Mouse (Mus musculus): ENCODE measurements around the gene Gphb5.
"Not testable (repeated sequence)": the region's sequence is repeated elsewhere in the genome, so short reads cannot be mapped to it uniquely, and the experiment has no call there.

The Gphb5 gene

DNA sequence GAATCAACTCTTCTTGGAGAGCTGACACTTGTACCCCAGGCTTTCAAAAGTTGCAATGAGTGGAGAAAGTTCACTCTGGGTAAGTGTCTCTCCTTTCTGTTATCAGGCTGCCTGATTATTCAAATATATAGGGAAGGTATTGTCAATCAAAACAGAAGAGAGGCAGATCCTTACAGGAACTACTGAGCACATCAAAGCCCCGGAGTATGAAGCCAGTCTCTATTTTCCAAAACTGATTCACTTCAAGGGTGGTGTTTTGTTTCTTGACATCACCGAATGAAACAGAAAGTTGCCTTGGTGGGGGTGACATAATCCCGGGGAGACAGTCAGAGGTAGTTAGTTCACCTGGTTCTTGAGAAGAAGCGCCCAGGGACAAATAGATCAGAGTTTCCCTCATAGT is at the start of gene Gphb5:
Gene Gphb5 (minus strand): TSS at position 101 of the 400 bp plus-strand sequence.
- DNase-seq (ENCODE audit: low spot score in 2 of 2) = no peak

DNA sequence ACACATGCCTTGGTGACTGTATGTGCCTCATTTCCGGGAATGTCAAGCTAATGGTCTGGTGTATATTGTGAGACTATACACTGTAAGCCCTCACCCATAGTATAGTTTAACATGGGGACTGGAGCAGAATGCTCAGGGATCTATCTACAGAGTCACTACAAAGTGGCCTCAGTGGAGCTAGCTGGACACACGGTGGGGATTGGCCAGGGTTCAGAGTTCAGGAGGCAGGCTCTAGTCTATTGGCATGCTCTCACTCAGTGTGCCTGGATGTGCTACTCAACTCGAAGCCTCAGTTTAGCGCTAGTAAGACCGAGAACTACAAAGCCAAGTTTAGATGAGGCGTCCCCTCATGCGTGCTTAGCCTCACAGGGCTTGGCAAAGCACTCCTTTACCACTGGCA is 49.6 kb upstream of the Gphb5 start:
- DNase-seq (ENCODE audit: low spot score in 2 of 2) = no peak

- DNase-seq (ENCODE audit: low spot score in 2 of 2) = peak; percentile 65 to 71
Observed at GRCm38 (mm10) chr12:75464016-75464769, 47.6 kb upstream of the Gphb5 start.

- no peak for DNase-seq (ENCODE audit: low spot score in 2 of 2)
Observed at GRCm38 (mm10) chr12:75460561-75460960, 44.0 kb upstream of the Gphb5 start.

DNA sequence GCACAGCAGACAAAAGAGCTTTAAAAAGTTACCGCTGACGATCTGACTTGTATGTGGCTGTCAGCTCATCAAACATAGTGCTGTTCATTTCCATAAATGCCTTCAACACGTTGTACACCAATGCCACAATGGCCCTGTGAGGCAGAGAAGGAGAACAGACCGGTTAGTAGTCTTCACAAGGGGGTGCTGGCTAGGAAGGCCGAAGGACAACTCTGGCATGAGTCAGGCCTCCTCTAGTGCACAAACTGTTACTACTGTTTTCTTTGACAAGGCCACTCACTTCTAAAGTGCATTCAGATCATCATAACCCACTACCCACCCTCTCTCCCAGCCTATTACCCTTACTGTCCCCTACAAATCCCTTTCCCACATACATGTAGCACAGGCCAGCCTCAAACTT is 43.1 kb upstream of the Gphb5 start:
- DNase-seq (ENCODE audit: low spot score in 2 of 2) = no peak

- DNase-seq (ENCODE audit: low spot score in 2 of 2) = no peak
Observed at GRCm38 (mm10) chr12:75453441-75453840, 36.9 kb upstream of the Gphb5 start.

DNA sequence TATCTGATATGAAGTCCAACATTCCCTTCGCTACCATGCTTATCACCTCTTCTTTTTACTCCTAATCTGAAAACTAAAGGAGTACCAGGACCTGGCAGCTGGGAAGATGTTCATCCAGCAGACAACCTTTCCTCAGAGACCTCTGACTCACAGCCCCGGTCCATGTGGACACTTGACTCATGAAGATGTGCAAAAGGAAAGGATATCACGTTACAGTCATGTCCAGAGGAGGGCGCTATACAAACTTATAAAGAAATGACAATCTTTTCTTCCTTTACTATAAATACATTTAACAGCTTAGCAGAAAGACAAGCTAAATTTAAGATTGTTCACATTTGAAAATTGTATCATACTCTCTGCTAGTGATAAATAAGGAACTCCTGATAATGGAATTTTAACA is 36.4 kb upstream of the Gphb5 start:
- no peak for DNase-seq (ENCODE audit: low spot score in 2 of 2)

GRCm38 (mm10) chr12:75450592-75450991 is 34.0 kb upstream of the Gphb5 start:
- DNase-seq (ENCODE audit: low spot score in 2 of 2) = no peak

GRCm38 (mm10) chr12:75450011-75450410 is 33.4 kb upstream of the Gphb5 start:
- no peak for DNase-seq (ENCODE audit: low spot score in 2 of 2)

GRCm38 (mm10) chr12:75449475-75449966 is 32.9 kb upstream of the Gphb5 start:
- DNase-seq (ENCODE audit: low spot score in 2 of 2) = no peak

GRCm38 (mm10) chr12:75448921-75449320 is 32.3 kb upstream of the Gphb5 start:
- DNase-seq (ENCODE audit: low spot score in 2 of 2) = peak; percentile 70 to 74

DNA sequence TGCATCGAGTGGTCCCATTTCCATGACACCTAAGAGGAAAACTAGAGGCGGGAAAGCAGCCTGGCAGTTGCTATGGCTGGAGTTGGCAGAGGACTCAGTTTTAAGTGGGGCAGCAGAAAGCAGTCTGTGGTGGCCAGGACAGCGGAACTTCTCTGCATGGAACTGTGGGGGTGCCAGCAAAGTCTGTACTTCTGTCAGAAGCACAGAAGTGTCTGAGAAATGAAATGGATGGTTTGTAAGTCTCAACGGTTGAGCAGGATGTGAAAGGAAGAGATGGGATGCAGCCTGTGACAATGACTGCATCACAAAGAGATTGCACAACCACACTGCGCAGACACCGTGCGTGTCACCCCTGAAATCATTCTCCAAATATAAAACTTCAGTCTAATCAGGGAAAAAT is 29.7 kb upstream of the Gphb5 start:
- DNase-seq (ENCODE audit: low spot score in 2 of 2) = no peak

DNA sequence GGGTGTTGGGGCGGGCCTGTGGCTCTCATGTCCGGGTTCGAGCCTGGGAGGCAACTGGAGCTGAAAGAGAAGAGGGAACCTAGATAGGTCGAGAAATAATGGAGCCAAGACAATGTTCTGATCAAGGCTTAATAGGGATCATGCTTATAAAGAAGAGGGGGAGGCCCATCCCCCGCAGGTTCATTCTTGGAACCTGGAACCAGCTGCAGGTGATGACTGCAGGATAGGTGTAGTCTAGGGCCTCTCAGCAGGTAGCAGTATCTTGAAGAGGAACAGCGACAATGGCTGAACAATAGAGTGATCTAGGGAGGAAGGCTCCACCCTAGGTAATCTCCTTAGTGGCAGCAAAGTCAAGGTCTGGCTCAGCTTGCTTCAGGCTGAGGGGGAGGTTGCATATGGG is 15.8 kb upstream of the Gphb5 start:
- not testable (repeated sequence) for DNase-seq (ENCODE audit: low spot score in 2 of 2)

GRCm38 (mm10) chr12:75429685-75430396 is 13.3 kb upstream of the Gphb5 start:
- no peak for DNase-seq (ENCODE audit: low spot score in 2 of 2)

DNA sequence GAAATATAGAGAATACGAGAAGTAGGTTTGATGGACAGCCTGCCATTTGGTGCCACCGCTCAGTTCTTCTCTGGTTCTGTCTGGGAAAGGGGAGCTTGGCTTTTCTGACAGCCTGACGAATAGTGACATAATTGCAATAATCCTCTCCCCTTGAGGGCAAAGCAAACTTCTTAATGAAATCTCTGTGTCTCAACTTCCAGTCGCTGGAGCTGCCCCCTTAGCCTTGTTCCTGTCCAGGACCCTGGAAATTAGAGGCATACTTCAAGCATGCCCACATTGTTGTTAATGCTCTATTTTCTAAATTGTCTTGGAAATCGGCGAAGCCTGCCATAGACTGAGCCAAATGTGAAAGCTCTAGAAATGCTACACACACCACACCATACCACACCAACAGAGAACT is 12.1 kb upstream of the Gphb5 start:
- DNase-seq (ENCODE audit: low spot score in 2 of 2) = no peak

DNA sequence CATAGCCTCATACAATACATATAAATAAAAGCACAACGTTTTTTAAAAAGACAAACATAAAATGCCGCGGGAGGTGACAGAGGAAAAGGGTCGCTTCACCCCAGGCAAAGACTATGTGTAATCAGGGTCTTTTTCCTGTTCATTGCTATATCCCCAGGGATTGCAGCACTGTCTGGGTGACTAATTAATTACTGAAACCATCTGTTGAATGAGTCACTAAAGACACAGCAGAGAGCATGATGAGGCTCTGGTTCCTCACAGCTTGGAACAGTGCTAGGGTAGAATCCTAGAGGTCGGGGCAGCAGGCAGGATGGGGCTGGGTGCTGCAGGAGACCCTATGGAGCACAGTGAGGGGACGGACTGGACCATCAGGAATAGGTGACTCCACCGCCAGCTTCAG is 9.3 kb upstream of the Gphb5 start:
- DNase-seq (ENCODE audit: low spot score in 2 of 2) = no peak

DNA sequence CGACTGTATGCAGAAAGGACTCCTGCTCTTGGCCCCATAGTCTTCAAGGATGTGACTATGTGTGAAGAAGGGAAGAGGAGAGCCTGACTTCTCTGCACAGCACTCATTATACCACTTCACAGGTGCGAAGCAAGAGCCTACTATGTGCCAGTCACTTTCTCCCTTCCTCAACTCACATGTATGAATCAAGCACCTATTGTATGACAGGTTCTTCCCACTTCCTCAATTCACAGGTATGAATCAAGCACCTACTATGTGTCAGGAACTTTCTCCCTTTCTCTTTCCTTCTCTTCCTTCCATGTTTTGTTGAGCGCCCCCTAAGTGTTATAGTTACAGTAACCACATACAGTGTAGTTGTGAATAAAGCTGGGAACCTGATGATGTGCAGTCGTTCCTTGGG is 8.2 kb upstream of the Gphb5 start:
- no peak for DNase-seq (ENCODE audit: low spot score in 2 of 2)

DNA sequence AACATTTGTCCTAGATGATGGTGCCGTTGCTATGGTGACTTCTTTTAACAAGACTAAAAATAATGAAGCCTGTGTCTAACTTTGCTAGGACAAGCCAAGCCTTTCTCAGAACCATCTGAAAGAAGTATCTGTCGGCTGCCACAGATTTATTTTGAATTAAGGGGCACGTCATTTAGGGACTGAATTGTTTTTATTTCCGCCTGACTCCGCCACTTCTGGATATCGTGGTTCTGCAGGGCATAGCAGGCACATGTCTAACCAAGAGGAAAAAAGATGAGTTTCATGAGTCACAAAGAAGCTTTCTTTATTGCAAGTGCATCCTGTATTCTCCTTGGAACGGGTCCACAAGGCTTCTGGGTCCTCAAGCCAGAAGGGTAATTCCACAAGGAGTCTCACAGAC is 7.8 kb upstream of the Gphb5 start:
- DNase-seq (ENCODE audit: low spot score in 2 of 2) = peak; percentile 53 to 70

DNA sequence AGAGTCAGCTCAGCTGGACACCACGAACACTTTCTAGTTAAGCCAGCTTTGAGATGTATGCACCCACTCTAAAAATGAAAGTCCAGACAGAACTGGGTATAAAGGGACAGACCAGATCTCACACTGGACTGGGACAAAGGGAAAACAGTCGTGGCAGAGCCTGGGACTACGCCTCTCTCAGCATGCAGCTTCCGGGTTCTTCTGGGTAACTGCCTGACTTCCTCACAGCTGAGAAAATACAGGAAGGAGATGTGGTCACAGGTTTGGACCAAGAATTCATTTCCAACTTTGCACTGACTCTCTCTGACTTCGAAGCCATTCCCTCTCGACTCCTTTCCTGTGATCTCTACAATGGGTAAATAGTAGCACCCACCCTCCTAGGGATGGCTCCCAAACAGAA is 1.6 kb downstream of the Gphb5 start:
- DNase-seq (ENCODE audit: low spot score in 2 of 2) = no peak

DNA sequence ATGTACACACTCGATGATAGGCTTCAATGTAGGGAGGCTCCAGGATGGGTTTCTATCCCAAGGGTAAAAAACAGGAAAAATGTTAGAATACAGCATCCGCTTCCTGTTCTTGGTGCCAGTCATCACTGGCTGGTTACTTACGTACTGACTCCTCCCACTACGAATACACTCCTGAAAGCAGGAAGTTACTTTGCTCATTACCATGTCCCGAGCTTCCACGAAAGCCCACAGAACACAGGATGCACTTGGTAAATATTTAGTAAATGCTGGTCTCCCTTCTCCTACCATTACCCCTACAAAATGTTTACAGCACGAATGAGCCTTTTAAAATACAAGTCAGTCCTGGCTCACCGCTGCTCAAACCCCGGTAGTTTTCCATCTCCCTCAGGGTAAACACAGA is 3.6 kb downstream of the Gphb5 start:
- DNase-seq (ENCODE audit: low spot score in 2 of 2) = no peak

GRCm38 (mm10) chr12:75397077-75397476 is 19.5 kb downstream of the Gphb5 start:
- no peak for DNase-seq (ENCODE audit: low spot score in 2 of 2)

DNA sequence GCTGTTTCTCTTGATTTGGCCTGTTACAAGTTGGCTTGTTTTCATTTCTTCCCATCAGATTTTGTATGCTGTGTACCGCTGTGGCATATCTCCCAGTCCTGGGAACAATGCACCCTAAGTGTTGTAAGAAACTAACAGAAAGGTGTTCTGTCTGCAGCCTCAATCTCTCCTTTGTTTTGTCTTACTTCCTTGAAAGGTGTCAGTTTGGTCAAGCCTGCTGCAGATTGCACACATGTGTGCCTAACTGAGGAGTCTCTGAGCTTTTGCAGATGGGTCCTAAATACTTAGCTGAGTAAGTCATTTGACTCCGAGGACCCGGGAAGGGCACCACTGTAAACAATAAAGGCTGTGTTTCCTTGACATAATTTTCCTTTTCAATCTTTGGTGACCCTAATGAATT is 20.0 kb downstream of the Gphb5 start:
- DNase-seq (ENCODE audit: low spot score in 2 of 2) = no peak
